Mouse (Mus musculus) liver, embryonic 14.5 days (tissue): ENCODE data around the gene Depdc1b.

Source experiments
- CTCF ChIP-seq: IDR thresholded peaks from 2 replicates; pipeline ENCODE4 v1.5.1; 2016; ENCODE audit warnings: antibody characterized with exemption, low read depth, control low read depth
- EP300 ChIP-seq: IDR thresholded peaks from 2 replicates; pipeline ENCODE4 v1.6.1; 2016; ENCODE audit warnings: antibody characterized with exemption, low read depth

- TF ChIP-seq CTCF: no peak
- no peak for TF ChIP-seq EP300
These were observed 122.9 kb downstream of the Depdc1b start for GRCm38 (mm10) chr13:108439012-108439411.
